ENCODE assay signal across 9 mouse cellular contexts in genomic region chr2:180050986-180051385, GRCm38 (mm10). TPM values are rescaled to one million over a fixed set of nuclear protein-coding genes. Genes with fewer than 3 reads are reported as not detected.
DNase-seq lines count a peak whose midpoint lies in the region; ATAC-seq lines count a peak whose summit lies in the region.
"Had no signal": no experiment of that assay in that cellular context is flagged by ENCODE, and none has a peak within 500 bp of the region (broad histone marks: within the 10 kb centered on the region; RNA-seq: fewer than 3 reads in every experiment).

No protein-coding gene starts in this region.

- no peak overlapping the region for H3K4me3 ChIP-seq in midbrain, embryonic 11.5 days (ENCODE audit: low read depth, low read length)

- peaks cover 10% of the 10 kb centered on the region for H3K36me3 ChIP-seq in midbrain, embryonic 11.5 days (ENCODE audit: control insufficient read depth, insufficient read depth, low read length)

- ATAC-seq in inflammation-experienced regulatory T-cells, adult 6 months = peak; percentile 85
- ATAC-seq in midbrain, embryonic 11.5 days (ENCODE audit: low FRiP score) = peak; percentile 48; the same call in 1 of the 2 replicates

- no peak overlapping the region for H3K9ac ChIP-seq in midbrain, embryonic 11.5 days (ENCODE audit: low read length)

- no peaks in the 10 kb centered on the region for H3K4me1 ChIP-seq in midbrain, embryonic 11.5 days (ENCODE audit: control insufficient read depth, insufficient read depth, low read length)

- intact Hi-C loops in left cerebral cortex, postnatal 25 days (cut with DNase I) = loop anchor here (2.0 kb wide), 1 partner anchor 134 kb away; no protein-coding TSS in a partner anchor

- H3K4me2 ChIP-seq in midbrain, embryonic 11.5 days = no peak overlapping the region

- WGBS in midbrain, embryonic 11.5 days = 25% methylated on average over 5 of the region's 5 CpGs

- H3K27me3 ChIP-seq in midbrain, embryonic 11.5 days (ENCODE audit: control insufficient read depth, insufficient read depth, low read length) = no peaks in the 10 kb centered on the region

- no peak overlapping the region for H3K27ac ChIP-seq in midbrain, embryonic 11.5 days (ENCODE audit: low read depth, low read length)
- H3K27ac ChIP-seq: macrophage had no signal

- no peaks in the 10 kb centered on the region for H3K9me3 ChIP-seq in midbrain, embryonic 11.5 days (ENCODE audit: control insufficient read depth, low read length)

- DNase-seq in T-cell, adult 2 months (ENCODE audit: low spot score) = peak; percentile 79
- DNase-seq in cerebellum, postnatal 10 days = peak; percentile 93 to 97
- DNase-seq in frontal cortex, postnatal 25 days (ENCODE audit: low spot score in 2 of 2) = peak; percentile 74 to 78
- peak; percentile 76 to 85 for DNase-seq in left cerebral cortex, postnatal 25 days (ENCODE audit: low spot score in 2 of 2)
- peak; percentile 96 for DNase-seq in midbrain, embryonic 11.5 days (ENCODE audit: low spot score, missing footprints)
- peak; percentile 93 for DNase-seq in right cerebral cortex, postnatal 4 days
- DNase-seq in urinary bladder, postnatal 36 days (ENCODE audit: low spot score in 2 of 2) = peak; percentile 72 to 81

RNA-seq across cellular contexts. Expression of gene Ss18l1, which starts 8.7 kb away (rescaled TPM):
- polyA plus RNA-seq in inflammation-experienced regulatory T-cells, adult 6 months (2017; shearing (Covaris generic)) = 1 to 10 TPM; 1.4 to 2.4 (median 2.3) TPM
- 10 to 100 TPM; 34.8 to 36.0 TPM for total RNA-seq in left cerebral cortex, postnatal 25 days (2021)
- 14.6 and 17.8 TPM in 2 replicates for polyA plus RNA-seq in midbrain, embryonic 11.5 days (2014; fragmentation: Nextera tagmentation; extraction: Ambion mirVana)

RNA-seq across cellular contexts. Expression of gene Psma7, which starts 8.8 kb away (rescaled TPM):
- polyA plus RNA-seq in inflammation-experienced regulatory T-cells, adult 6 months (2017; shearing (Covaris generic)) = 100 to 1,000 TPM; 448 to 507 (median 458) TPM
- 100 to 1,000 TPM; 164 to 168 TPM for total RNA-seq in left cerebral cortex, postnatal 25 days (2021)
- polyA plus RNA-seq in midbrain, embryonic 11.5 days (2014; fragmentation: Nextera tagmentation; extraction: Ambion mirVana) = 697 and 701 TPM in 2 replicates

RNA-seq across cellular contexts. Expression of gene Mtg2, which starts 19.4 kb away (rescaled TPM):
- polyA plus RNA-seq in inflammation-experienced regulatory T-cells, adult 6 months (2017; shearing (Covaris generic)) = 10 to 100 TPM; 28.5 to 51.3 (median 40.1) TPM
- 10 to 100 TPM; 14.9 to 19.2 TPM for total RNA-seq in left cerebral cortex, postnatal 25 days (2021)
- 29.8 and 30.3 TPM in 2 replicates for polyA plus RNA-seq in midbrain, embryonic 11.5 days (2014; fragmentation: Nextera tagmentation; extraction: Ambion mirVana)

RNA-seq across cellular contexts. Expression of gene Lsm14b, which starts 26.2 kb away (rescaled TPM):
- polyA plus RNA-seq in inflammation-experienced regulatory T-cells, adult 6 months (2017; shearing (Covaris generic)) = 1 to 10 TPM; 2.4 to 3.9 (median 2.5) TPM
- 100 to 1,000 TPM; 116 to 118 TPM for total RNA-seq in left cerebral cortex, postnatal 25 days (2021)
- polyA plus RNA-seq in midbrain, embryonic 11.5 days (2014; fragmentation: Nextera tagmentation; extraction: Ambion mirVana) = 11.1 and 14.5 TPM in 2 replicates

RNA-seq across cellular contexts. Expression of gene Hrh3, which starts 53.3 kb away (rescaled TPM):
- not detected for polyA plus RNA-seq in inflammation-experienced regulatory T-cells, adult 6 months (2017; shearing (Covaris generic))
- 10 to 100 TPM; 74.4 to 96.9 TPM for total RNA-seq in left cerebral cortex, postnatal 25 days (2021)
- polyA plus RNA-seq in midbrain, embryonic 11.5 days (2014; fragmentation: Nextera tagmentation; extraction: Ambion mirVana) = 3.0 and 3.2 TPM in 2 replicates
- polyA plus RNA-seq: macrophage had no signal
